Mouse (Mus musculus): ENCODE results near the gene Wdpcp.

Wdpcp gene

GRCm38 (mm10) chr11:21735272-21735671 is 163.2 kb downstream of the Wdpcp start:
- DNase-seq (ENCODE audit: low read depth, low spot score) = no peak

GRCm38 (mm10) chr11:21749487-21749886 is 177.5 kb downstream of the Wdpcp start:
- DNase-seq (ENCODE audit: low read depth, low spot score) = no peak

GRCm38 (mm10) chr11:21763201-21763600 is 191.2 kb downstream of the Wdpcp start:
- DNase-seq (ENCODE audit: low read depth, low spot score) = no peak

DNA sequence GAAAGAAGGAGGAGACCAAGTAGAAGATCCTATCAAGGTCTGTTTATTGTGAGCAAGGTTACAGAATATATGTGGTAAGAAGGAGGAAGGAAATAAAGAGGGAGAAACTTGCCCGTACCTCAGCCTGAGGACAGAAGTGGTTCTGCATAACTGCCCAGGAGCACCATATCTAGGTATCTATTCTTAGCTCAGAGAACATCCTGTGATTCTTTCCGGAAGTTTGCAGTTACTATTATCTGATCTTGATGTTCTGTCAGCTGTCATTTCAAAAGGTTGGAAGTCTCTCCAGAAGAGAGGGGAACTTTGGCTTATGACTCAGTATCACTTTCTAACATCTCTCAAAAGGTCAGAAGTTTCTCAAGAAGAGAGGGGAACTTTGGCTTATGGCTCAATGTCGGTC is 216.8 kb downstream of the Wdpcp start:
- DNase-seq (ENCODE audit: low read depth, low spot score) = no peak

DNA sequence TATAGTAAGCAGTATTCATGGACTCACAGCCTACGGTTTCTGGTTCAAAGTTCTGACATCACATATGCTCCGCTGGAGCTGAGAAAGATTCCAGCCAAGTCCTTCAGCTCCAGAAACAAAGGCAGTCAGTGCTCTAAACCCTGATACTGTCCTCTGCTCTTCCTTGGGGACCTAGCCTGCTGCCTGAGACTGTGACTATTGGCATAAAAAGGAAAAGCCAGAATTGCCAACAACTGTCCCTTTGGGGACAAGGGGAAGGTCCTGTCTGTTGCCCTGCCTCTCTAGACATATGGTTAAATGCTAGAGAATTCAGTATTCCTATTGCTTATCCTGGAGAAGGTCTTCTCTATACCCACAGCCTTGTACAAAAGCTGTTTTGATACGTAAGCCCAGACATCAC is 252.9 kb downstream of the Wdpcp start:
- DNase-seq (ENCODE audit: low read depth, low spot score) = no peak

DNA sequence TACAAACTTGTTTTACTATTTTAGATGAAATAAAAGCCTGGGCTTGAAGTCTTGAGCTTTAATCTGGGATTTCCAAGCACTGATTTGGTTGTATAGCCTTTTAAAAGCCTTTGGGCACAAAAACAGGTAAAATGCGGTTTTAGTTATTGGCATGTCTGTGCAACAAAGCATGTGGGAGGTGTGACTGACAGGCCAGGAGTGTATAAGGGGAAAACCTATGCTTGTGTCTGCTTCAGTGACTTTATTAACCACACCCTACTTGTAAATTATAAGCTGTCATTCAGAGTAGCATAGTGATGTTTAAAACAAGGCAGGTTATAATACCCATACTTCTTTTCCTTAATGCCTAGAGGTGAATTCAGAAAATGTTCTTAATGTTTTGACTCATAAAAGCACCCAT is 254.5 kb downstream of the Wdpcp start:
- no peak for DNase-seq (ENCODE audit: low read depth, low spot score)

- DNase-seq (ENCODE audit: low read depth, low spot score) = no peak
Measured at GRCm38 (mm10) chr11:21847040-21847439, 275.0 kb downstream of the Wdpcp start.

- DNase-seq (ENCODE audit: low read depth, low spot score) = no peak
Measured at GRCm38 (mm10) chr11:21864000-21864399, 292.0 kb downstream of the Wdpcp start.

GRCm38 (mm10) chr11:21864516-21864915 is 292.5 kb downstream of the Wdpcp start:
- no peak for DNase-seq (ENCODE audit: low read depth, low spot score)

DNA sequence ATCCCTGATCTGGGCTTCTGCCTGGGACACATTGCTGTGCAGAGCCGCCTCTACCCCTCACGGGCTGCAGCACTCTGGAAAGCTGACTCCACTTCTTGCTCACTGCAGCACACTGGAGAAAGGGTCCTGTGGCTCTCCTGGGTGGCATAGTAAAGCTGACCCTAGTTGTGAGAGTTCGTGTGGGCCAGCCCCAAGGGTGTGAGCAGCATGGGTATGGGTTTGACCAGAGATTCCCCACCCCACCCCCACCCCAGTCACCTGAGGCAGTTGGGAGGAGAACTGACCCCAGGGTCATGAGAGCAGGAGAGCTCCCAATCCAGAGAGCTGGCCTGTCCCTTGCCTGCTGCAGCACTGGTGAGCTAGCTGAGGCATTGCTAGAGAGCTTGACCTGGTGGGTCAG is 296.6 kb downstream of the Wdpcp start:
- no peak for DNase-seq (ENCODE audit: low read depth, low spot score)

- DNase-seq (ENCODE audit: low read depth, low spot score) = no peak
Measured at GRCm38 (mm10) chr11:21870863-21871262, 298.8 kb downstream of the Wdpcp start.

GRCm38 (mm10) chr11:21871728-21872127 is 299.7 kb downstream of the Wdpcp start:
- no peak for DNase-seq (ENCODE audit: low read depth, low spot score)

- no peak for DNase-seq (ENCODE audit: low read depth, low spot score)
Measured at GRCm38 (mm10) chr11:21875077-21875476, 303.0 kb downstream of the Wdpcp start.

DNA sequence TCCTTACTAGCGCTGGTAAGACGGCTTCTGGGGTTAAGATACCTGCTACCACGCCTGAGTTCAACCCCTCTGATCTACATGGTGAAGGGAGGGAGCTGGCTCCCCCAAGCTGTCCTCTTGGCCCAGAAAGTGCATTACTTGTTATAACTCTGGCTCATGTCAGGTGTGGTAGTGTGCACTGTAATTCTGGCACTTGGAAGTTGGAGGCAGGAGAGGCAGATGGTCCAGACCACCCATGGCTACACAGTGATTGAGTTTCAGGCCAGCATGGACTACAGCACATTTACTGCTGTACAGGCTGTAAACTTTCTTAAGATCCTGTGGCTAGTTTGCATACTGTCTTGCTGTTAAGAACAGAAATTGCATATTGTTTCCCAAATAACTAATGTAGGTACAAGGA is 322.7 kb downstream of the Wdpcp start:
- no peak for DNase-seq (ENCODE audit: low read depth, low spot score)

DNA sequence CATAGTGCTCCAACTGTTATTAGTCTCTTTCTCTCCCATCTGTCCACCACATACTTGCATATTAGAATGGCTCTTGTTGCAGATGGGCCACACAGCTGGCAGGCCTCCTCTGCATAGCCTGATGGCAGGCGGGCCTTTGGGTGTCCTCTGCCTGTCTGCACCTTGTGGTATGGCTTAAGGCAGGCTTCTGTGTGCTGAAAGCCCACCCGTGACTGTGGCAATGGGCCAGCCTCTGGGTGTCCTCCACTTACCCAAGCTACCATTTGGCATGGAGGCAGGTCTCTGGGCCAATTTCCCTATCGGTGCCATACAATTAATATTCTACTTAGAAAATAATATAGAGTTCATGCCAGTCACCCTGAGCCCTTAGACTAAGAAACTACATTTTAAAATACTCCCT is 350.5 kb downstream of the Wdpcp start:
- DNase-seq (ENCODE audit: low read depth, low spot score) = no peak
